Mouse (Mus musculus) C2C12 (cell line): ENCODE data around the gene Fibp. TPM values are rescaled to one million over a fixed set of nuclear protein-coding genes. Genes with fewer than 3 reads are reported as not detected.
"Not testable (repeated sequence)": the region's sequence is repeated elsewhere in the genome, so short reads cannot be mapped to it uniquely, and the experiment has no call there.

Experiments
- H3K27me3 ChIP-seq: one replicate; pipeline ENCODE4 v1.6.1; 2011; ENCODE audit not compliant: control insufficient read depth, insufficient read depth, insufficient read length
- H3K36me3 ChIP-seq: one replicate; pipeline ENCODE4 v1.6.1; 2011; ENCODE audit not compliant: control insufficient read depth, insufficient read depth
- H3K4me3 ChIP-seq: one replicate; pipeline ENCODE4 v1.5.1; 2011; ENCODE audit warnings: mild to moderate bottlenecking, control low read depth; ENCODE audit not compliant: poor library complexity, insufficient read depth, severe bottlenecking
- H3K79me2 ChIP-seq: one replicate; pipeline ENCODE4 v1.6.1; 2011; ENCODE audit not compliant: control insufficient read depth, insufficient read depth
- H3K79me3 ChIP-seq: one replicate; pipeline ENCODE4 v1.6.1; 2011; ENCODE audit warnings: low read depth, control low read depth
- H3ac ChIP-seq: one replicate; pipeline ENCODE3; 2011; ENCODE audit warnings: low read depth; ENCODE audit not compliant: control insufficient read depth, insufficient read length
- CEBPB ChIP-seq: IDR thresholded peaks from one replicate; pipeline ENCODE4 v1.6.1; 2011; ENCODE audit warnings: low read depth, mild to moderate bottlenecking, control low read depth, moderate library complexity
- CTCF ChIP-seq: IDR thresholded peaks from one replicate; pipeline ENCODE4 v1.5.1; 2011; ENCODE audit not compliant: control insufficient read depth, insufficient read depth, insufficient read length
- FOSL1 ChIP-seq: IDR thresholded peaks from one replicate; pipeline ENCODE4 v1.8.0; 2011; ENCODE audit warnings: mild to moderate bottlenecking, low read length; ENCODE audit not compliant: poor library complexity, insufficient read depth, severe bottlenecking
- MAX ChIP-seq: IDR thresholded peaks from one replicate; pipeline ENCODE4 v1.6.1; 2011; ENCODE audit warnings: mild to moderate bottlenecking, control low read depth
- MYOD1 ChIP-seq: IDR thresholded peaks from one replicate; pipeline ENCODE4 v1.6.1; 2011; ENCODE audit warnings: low read depth; ENCODE audit not compliant: control insufficient read depth, insufficient read length
- MYOG ChIP-seq: IDR thresholded peaks from one replicate; pipeline ENCODE4 v1.6.1; 2011; ENCODE audit not compliant: control insufficient read depth, insufficient read length; ENCODE audit errors: extremely low read depth
- USF1 ChIP-seq: IDR thresholded peaks from one replicate; pipeline ENCODE4 v1.6.1; 2011; ENCODE audit warnings: low read depth, mild to moderate bottlenecking, control low read depth, moderate library complexity
- polyA plus RNA-seq: library from polyadenylated mRNA; unstranded; fragments of >200 nt; fragmentation: generic; extraction: Trizol; gene quantifications from one replicate; pipeline ENCODE4 v1.2.1, GENCODE M21; 2012; ENCODE audit warnings: missing spikeins

Gene Fibp
- polyA plus RNA-seq, 1 experiment, result 83.7 TPM

DNA sequence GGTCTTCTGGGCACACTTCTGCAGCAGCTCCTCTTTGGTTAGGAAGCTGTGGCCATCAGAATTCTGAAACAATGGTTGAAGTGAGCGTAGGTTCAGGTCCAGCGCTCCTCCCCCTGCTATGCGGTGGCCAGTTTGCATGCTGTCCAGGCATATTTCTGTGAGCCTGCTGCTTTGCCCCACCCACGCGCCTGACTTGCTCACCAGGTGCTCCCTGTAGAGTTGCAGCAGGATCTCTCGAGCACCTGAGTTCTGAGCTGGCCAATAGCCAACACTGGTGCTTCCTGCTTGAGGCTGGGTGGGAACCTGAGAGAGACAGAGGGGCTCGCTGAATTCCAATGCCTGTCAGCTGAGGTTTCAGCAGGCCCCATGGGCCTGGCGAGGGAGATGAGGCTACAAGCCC is 25.9 kb downstream of the Fibp start:
- Histone ChIP-seq H3K27me3 (no peaks in the 10 kb centered on the region), H3K36me3 (peaks cover 43% of the 10 kb centered on the region), H3K79me3 (peaks cover 9% of the 10 kb centered on the region), H3K4me3 (no peak overlapping the region), H3ac (no peak overlapping the region), H3K79me2 (peaks cover 30% of the 10 kb centered on the region)
- TF ChIP-seq CTCF (no peak), CEBPB (no peak), USF1 (no peak), MAX (no peak), FOSL1 (no peak), MYOD1 (no peak), MYOG (no peak)

DNA sequence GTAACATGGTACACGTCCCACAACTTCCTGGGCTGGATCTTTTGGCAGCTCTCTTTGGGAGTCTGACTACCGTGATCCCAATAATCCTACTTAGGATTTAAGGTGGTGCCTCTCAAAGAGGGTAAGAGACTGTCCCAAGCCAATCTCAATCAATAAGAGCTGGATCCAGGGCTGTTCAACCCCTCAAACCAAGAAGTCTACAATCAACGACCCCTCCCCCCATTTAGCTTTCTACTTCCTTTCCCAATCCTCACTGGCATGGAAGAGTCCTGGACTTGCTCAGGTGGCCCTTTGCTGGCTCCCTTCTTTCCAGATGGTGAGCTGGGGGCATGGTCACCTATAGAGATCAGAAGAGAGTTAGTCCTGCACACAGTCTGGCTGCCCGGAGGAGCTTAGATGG is 26.4 kb downstream of the Fibp start:
- H3K79me2 ChIP-seq, result peaks cover 34% of the 10 kb centered on the region
- H3ac ChIP-seq, result peak overlapping the region; percentile 27
- no peaks in the 10 kb centered on the region for H3K27me3 ChIP-seq
- H3K4me3 ChIP-seq, result no peak overlapping the region
- TF ChIP-seq CEBPB (no peak), MYOD1 (no peak), CTCF (no peak), MAX (no peak), MYOG (no peak), FOSL1 (no peak), USF1 (no peak)
- peaks cover 42% of the 10 kb centered on the region for H3K36me3 ChIP-seq
- peaks cover 14% of the 10 kb centered on the region for H3K79me3 ChIP-seq

DNA sequence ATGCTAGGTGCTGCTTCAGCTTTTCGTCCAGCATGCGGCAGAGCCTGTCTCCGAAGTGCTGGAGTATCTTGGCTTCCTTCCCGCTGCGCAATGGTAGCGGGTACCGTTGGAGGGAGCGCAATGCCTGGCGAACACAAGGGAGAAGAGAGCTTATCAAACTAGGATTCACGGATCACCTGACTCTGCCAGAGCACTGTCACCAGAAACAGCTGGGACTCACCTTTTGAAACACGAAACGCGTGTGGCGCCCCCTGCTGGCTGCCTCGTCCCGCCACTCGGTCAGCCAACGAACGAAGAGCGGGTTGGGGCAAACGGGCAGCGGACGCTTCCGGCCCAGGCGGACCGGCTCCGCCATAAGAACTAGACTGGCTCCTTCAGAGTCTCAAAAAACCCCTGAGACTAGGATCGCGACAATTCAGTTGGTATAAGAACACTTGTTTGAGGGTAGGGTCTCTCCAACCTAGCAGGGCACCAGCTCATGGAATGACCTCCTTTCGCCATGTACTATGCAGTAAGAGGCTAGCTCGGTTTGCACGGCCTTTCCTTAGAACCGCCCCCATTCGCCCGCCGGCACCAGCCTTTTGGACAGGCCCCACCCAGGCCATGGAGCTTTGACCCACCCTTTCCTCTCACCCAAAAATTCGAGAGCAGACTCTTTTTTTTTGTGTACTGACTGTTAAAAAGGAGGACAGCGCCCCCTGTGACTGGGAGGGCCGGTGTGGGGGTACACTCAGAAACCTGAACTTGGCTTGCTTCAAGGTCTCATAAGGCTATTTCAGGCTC is 27.5 kb downstream of the Fibp start, which contains the start of gene Mus81:
Gene Mus81, minus strand, starts transcription at position 635 of the 783 bp plus-strand sequence.
- Histone ChIP-seq H3K4me3 (peak within 1 kb of the TSS; percentile 61), H3ac (peak within 1 kb of the TSS; percentile 77), H3K36me3 (peaks cover 43% of the 10 kb centered on the region)

DNA sequence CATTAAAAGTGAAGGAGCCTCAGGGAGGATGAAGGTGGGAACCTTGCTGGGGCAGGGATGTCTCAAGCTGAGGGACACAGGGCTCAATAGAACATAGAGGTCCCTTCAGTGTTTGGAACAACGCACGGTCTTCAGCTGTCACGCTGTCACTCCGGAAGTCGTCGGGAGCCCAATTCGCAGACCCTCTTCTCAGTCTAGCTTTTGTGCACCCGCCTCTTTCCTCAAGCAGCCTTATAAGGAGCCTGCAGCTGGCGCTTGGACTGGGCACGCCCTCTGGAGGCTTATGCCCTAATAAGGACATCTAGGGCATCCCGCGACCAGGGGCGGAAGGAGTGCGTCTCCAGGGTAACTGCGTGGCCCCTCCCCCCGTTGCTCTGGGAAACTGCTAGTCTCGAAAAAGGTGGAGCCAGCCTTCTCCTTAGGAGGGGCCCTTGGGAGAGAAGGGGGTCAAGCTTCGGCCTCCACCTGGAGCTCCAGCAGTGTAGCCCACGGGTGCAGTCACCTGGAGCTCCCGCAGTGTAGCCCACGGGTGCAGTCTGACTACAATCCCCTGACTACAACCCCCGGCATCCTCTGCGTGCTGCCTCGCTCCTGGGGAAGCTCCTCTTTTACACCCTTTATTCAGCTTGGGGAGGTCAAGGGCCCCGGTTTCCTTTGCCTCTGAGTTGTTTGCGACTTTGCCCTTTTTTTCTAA is 28.6 kb downstream of the Fibp start:
- H3K36me3 ChIP-seq, result peaks cover 43% of the 10 kb centered on the region
- H3K4me3 ChIP-seq, result peak overlapping the region; percentile 27
- peaks cover 57% of the 10 kb centered on the region for H3K79me2 ChIP-seq
- TF ChIP-seq MAX (no peak), MYOD1 (peak; percentile 67)
- H3ac ChIP-seq, result peak overlapping the region; percentile 67
- peaks cover 35% of the 10 kb centered on the region for H3K79me3 ChIP-seq
- H3K27me3 ChIP-seq, result no peaks in the 10 kb centered on the region

More for the DNA sequence above, 27.5 kb downstream of the Fibp start, which contains the start of gene Mus81:
- TF ChIP-seq CTCF, result peak; percentile 94
- no peak for TF ChIP-seq FOSL1
- no peak for TF ChIP-seq MYOG
- TF ChIP-seq MAX, result peak; percentile 59
- TF ChIP-seq MYOD1, result peak; percentile 43
- TF ChIP-seq CEBPB, result no peak
- TF ChIP-seq USF1, result no peak
- no peaks in the 10 kb centered on the region for H3K27me3 ChIP-seq
- peaks cover 46% of the 10 kb centered on the region for H3K79me2 ChIP-seq
- peaks cover 26% of the 10 kb centered on the region for H3K79me3 ChIP-seq

DNA sequence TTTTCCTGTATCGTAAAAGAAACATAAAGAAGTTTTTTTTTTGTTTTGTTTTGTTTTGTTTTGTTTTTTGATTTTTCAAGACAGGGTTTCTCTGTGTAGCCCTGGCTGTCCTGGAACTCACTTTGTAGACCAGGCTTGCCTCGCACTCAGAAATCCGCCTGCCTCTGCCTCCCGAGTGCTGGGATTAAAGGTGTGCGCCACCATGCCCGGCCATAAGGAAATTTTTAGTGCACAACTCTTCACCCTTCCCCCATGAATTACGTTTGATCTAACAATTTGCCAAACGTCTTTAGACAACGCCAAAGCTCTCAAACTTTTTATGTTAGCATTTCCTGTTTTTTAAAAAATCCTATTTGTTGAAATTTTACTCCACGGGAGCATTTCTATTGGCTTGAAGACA is 29.3 kb downstream of the Fibp start:
- peaks cover 43% of the 10 kb centered on the region for H3K36me3 ChIP-seq
- H3ac ChIP-seq, H3K27me3 ChIP-seq, H3K4me3 ChIP-seq: not testable (repeated sequence)
- peaks cover 39% of the 10 kb centered on the region for H3K79me3 ChIP-seq
- H3K79me2 ChIP-seq, result peaks cover 64% of the 10 kb centered on the region

DNA sequence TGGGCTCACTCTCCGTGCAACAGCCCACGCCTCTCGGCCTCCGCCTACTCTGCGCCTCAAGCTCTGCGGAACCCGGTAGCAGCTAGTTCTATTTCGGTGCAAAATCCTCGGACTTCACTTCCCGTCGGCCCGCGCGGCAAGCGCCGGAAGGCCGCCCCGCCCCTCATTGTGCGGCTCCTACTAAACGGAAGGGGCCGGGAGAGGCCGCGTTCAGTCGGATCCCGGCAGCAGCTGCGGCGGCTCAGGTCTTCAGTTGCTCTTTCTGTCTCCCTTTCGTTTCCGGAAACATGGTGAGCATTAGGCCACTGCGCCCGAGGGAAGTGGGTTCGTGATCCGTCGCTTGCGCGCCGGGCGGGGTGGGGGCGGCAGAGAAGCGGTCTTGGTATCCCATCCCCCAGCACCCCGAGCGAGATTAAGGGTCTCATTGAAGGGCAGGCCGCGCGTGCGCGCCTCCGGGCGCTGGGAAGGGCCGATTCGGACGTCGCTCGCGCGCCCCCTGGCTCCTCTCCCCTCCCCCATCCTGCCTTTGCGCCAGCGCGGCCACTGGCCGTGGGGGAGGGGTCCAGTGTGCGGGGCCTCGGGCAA is 30.0 kb downstream of the Fibp start, which contains the start of gene Cfl1:
Gene Cfl1, plus strand, starts transcription at position 143 of the 585 bp plus-strand sequence.
- TF ChIP-seq MYOD1, result no peak
- peak; percentile 47 for TF ChIP-seq MAX
- Histone ChIP-seq H3K79me3 (peaks cover 39% of the 10 kb centered on the region), H3K36me3 (peaks cover 44% of the 10 kb centered on the region), H3K4me3 (peak within 1 kb of the TSS; percentile 98), H3K79me2 (peaks cover 65% of the 10 kb centered on the region), H3K27me3 (no peaks in the 10 kb centered on the region), H3ac (peak within 1 kb of the TSS; percentile 80)
